Mouse (Mus musculus): Measurements from ENCODE around the gene Gm20503.

Gm20503 gene

DNA sequence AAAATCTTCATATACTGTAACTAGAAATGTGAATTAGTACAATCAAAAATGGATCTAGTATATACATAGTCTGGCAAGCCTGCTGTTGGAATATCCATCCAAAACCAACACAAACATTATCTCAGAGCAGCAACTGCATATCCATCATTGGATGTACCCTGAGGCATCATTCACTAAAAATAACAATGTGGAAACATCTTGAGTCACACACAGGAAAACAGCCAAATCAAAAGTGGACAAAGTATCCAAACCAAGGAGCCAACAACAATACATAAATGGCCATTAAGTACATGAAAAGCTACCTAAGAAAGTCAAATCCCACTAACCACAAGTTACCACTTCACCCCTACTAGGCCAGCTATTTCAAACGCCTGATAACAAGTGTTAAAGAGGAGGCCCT, 86.4 kb downstream of the Gm20503 start:
- DNase-seq (ENCODE audit: low read depth in 1 of 2, low spot score in 2 of 2): no peak
